Mouse (Mus musculus) cerebellum, postnatal 25 days (tissue): ENCODE data around the gene Vmn1r24.
"Not testable (repeated sequence)": the region's sequence is repeated elsewhere in the genome, so short reads cannot be mapped to it uniquely, and the experiment has no call there.

Source experiments
- DNase-seq, 2 experiments: peaks; one replicate each; pipeline ENCODE4 v3.0.0; 2021; ENCODE audit warnings: mixed read lengths in 2 of 2

The Vmn1r24 gene

DNA sequence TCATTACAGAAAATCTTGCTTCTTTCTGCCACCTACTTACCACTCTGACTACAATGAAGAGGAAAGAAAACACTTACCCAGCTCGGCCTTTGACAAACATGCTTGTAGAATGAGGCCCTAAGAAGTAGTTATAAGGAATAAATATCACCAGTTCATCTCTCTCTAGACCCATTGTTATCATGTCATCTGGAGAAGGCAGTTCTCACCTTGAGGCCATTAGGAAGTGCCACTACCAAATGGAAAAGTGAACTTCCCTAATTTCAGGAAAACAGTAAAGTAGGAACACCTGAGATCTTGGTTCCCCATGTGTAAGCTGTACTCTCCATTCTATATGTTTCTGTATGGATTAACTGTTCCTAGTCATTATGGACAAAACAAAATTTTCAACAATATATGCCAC, at the start of gene Vmn1r24:
Gene Vmn1r24, minus strand, starts transcription at position 101 of the 400 bp plus-strand sequence.
- not testable (repeated sequence) for DNase-seq

DNA sequence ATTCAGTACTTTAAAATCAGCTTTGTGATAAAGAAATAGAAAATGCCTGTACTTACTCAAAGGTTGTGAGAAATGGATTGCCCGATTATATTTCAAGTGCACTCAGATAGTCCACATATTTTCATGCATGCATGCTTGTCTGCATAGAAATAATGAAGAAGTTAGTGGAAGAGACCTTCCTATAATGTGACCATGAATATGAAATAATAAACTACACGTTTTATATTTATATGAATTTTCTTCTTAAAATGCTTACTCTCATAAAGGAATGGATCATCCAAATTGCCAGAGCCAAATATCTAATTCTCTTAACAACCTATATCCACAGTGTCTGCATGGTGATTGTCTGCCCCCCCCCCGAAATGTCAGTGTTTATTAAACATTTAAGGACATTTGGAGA, 19.4 kb upstream of the Vmn1r24 start, which contains the start of gene Vmn1r25:
Gene Vmn1r25, minus strand, starts transcription at position 101 of the 400 bp plus-strand sequence.
- DNase-seq, result no peak

DNA sequence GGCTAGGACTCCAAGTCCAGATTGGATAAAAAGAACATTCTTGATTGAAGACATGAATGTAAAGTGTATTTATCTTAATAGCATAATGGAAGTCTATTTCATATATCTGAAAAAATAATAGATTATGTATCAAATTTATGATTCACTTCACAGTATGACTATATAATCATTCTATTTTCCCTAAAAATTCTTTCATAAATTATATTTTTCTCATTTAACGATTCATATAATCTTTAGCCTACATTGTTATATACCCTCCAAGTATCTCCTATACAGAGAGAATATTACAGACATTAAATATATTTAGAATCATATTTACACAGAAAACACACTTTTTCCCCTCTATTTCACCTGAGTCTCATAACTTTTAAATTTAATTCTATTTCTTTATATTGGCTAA, 34.6 kb downstream of the Vmn1r24 start, which contains the start of gene Vmn1r23:
Gene Vmn1r23, minus strand, starts transcription at position 101 of the 400 bp plus-strand sequence.
- no peak for DNase-seq

- DNase-seq, result no peak
Observed at GRCm38 (mm10) chr6:57907928-57908327, 53.4 kb downstream of the Vmn1r24 start, which contains the start of gene Vmn1r22. Gene Vmn1r22 (minus strand): TSS chr6:57908028.
